In genomic region chr2:167925841-167926800, GRCm38 (mm10) we compare ENCODE assay signal across 8 mouse cellular contexts. TPM values are rescaled to one million over a fixed set of nuclear protein-coding genes. Genes with fewer than 3 reads are reported as not detected.
DNase-seq lines count a peak whose midpoint lies in the region; ATAC-seq lines count a peak whose summit lies in the region.

No protein-coding gene starts in this region.

- 74% methylated on average over 11 of the region's 11 CpGs for WGBS in heart, embryonic 10.5 days
- WGBS in lung, embryonic 16.5 days: 79% methylated on average over 11 of the region's 11 CpGs
- 70% methylated on average over 11 of the region's 11 CpGs for WGBS in liver, embryonic 11.5 days
- 86% methylated on average over 11 of the region's 11 CpGs for WGBS in stomach, embryonic 14.5 days

- peaks cover 18% of the 10 kb centered on the region for H3K4me1 ChIP-seq in heart, embryonic 10.5 days
- peaks cover 30% of the 10 kb centered on the region for H3K4me1 ChIP-seq in lung, embryonic 16.5 days (replicated peaks; ENCODE audit: control insufficient read depth, insufficient read depth, low read length)
- H3K4me1 ChIP-seq in liver, embryonic 11.5 days (replicated peaks; ENCODE audit: control insufficient read depth, insufficient read depth, low read length): peaks cover 16% of the 10 kb centered on the region; the same call in 1 of the 2 replicates
- H3K4me1 ChIP-seq in stomach, embryonic 14.5 days (ENCODE audit: control insufficient read depth, insufficient read depth, low read length): peaks cover 3% of the 10 kb centered on the region; the same call in 1 of the 2 replicates

- intact Hi-C loops in heart, postnatal 14 days (cut with DNase I): no loop called here

- H3K9ac ChIP-seq in lung, embryonic 16.5 days (ENCODE audit: low read length): no peak overlapping the region
- H3K9ac ChIP-seq in liver, embryonic 11.5 days (ENCODE audit: low read depth, low read length): no peak overlapping the region
- H3K9ac ChIP-seq in stomach, embryonic 14.5 days (replicated peaks; ENCODE audit: low read depth, low read length): no peak overlapping the region

- H3K9me3 ChIP-seq in heart, embryonic 10.5 days: no peaks in the 10 kb centered on the region
- H3K9me3 ChIP-seq in lung, embryonic 16.5 days (ENCODE audit: control insufficient read depth, low read length): no peaks in the 10 kb centered on the region
- no peaks in the 10 kb centered on the region for H3K9me3 ChIP-seq in liver, embryonic 11.5 days (ENCODE audit: control insufficient read depth, low read length)
- H3K9me3 ChIP-seq in stomach, embryonic 14.5 days (ENCODE audit: control insufficient read depth, low read depth, low read length): no peaks in the 10 kb centered on the region

- no peak overlapping the region for H3K4me2 ChIP-seq in lung, embryonic 16.5 days (ENCODE audit: low read depth, low read length)
- no peak overlapping the region for H3K4me2 ChIP-seq in liver, embryonic 11.5 days
- peak overlapping the region; percentile 62; the same call in 1 of the 2 replicates for H3K4me2 ChIP-seq in stomach, embryonic 14.5 days (replicated peaks; ENCODE audit: low read depth, low read length)

- ATAC-seq in lung, embryonic 16.5 days (ENCODE audit: low read depth): no peak
- ATAC-seq in liver, embryonic 11.5 days (replicated peaks; ENCODE audit: low FRiP score): no peak
- ATAC-seq in stomach, embryonic 14.5 days (ENCODE audit: insufficient number of reproducible peaks, insufficient read depth, low FRiP score, low read depth): no peak

- H3K27me3 ChIP-seq in heart, embryonic 10.5 days (ENCODE audit: insufficient read depth, poor library complexity, severe bottlenecking): no peaks in the 10 kb centered on the region
- H3K27me3 ChIP-seq in lung, embryonic 16.5 days (ENCODE audit: control insufficient read depth, insufficient read depth, low read depth, low read length): no peaks in the 10 kb centered on the region
- no peaks in the 10 kb centered on the region for H3K27me3 ChIP-seq in liver, embryonic 11.5 days (replicated peaks; ENCODE audit: control insufficient read depth, insufficient read depth, low read length)
- H3K27me3 ChIP-seq in stomach, embryonic 14.5 days (ENCODE audit: control insufficient read depth, insufficient read depth, low read length): no peaks in the 10 kb centered on the region

- no peaks in the 10 kb centered on the region for H3K36me3 ChIP-seq in heart, embryonic 10.5 days
- no peaks in the 10 kb centered on the region for H3K36me3 ChIP-seq in lung, embryonic 16.5 days (ENCODE audit: control insufficient read depth, insufficient read depth, low read length)
- no peaks in the 10 kb centered on the region for H3K36me3 ChIP-seq in liver, embryonic 11.5 days (ENCODE audit: control insufficient read depth, insufficient read depth, low read length)
- H3K36me3 ChIP-seq in stomach, embryonic 14.5 days (ENCODE audit: control insufficient read depth, insufficient read depth, low read length): no peaks in the 10 kb centered on the region

- H3K27ac ChIP-seq in heart, embryonic 10.5 days: peak overlapping the region; percentile 91
- peak overlapping the region; percentile 83 for H3K27ac ChIP-seq in lung, embryonic 16.5 days (ENCODE audit: low read length)
- H3K27ac ChIP-seq in liver, embryonic 11.5 days (ENCODE audit: low read depth, low read length): peak overlapping the region; percentile 15
- peak overlapping the region; percentile 66; the same call in 1 of the 2 replicates for H3K27ac ChIP-seq in stomach, embryonic 14.5 days (ENCODE audit: low read length)

- DNase-seq in heart, embryonic 10.5 days (ENCODE audit: low spot score): no peak
- DNase-seq in heart, postnatal 14 days: no peak
- DNase-seq in lung, postnatal 14 days: no peak
- no peak for DNase-seq in liver, embryonic 11.5 days (ENCODE audit: low spot score)
- DNase-seq in thymus, postnatal 0 days (ENCODE audit: low spot score): no peak
- no peak for DNase-seq in adrenal gland, postnatal 4 days (ENCODE audit: low spot score in 2 of 2)

- no peak overlapping the region for H3K4me3 ChIP-seq in heart, embryonic 10.5 days
- H3K4me3 ChIP-seq in lung, embryonic 16.5 days (ENCODE audit: low read length): no peak overlapping the region
- H3K4me3 ChIP-seq in liver, embryonic 11.5 days (ENCODE audit: low read depth, low read length): no peak overlapping the region
- H3K4me3 ChIP-seq in stomach, embryonic 14.5 days (ENCODE audit: low read depth, low read length): no peak overlapping the region

RNA-seq across cellular contexts. Expression of gene Ptpn1, which starts 5.7 kb away (rescaled TPM):
- 45.3 and 58.3 TPM in 2 replicates for polyA plus RNA-seq in heart, embryonic 10.5 days (2016; fragmentation: Nextera tagmentation; extraction: Ambion mirVana)
- total RNA-seq in heart, postnatal 14 days (2021): 10 to 100 TPM; 24.0 to 27.8 TPM
- polyA plus RNA-seq in lung, embryonic 16.5 days (2015; fragmentation: Nextera tagmentation; extraction: Ambion mirVana): 56.3 and 73.3 TPM in 2 replicates
- polyA plus RNA-seq in liver, embryonic 11.5 days (2014; fragmentation: Nextera tagmentation; extraction: Ambion mirVana): 50.7 and 53.6 TPM in 2 replicates
- polyA plus RNA-seq in stomach, embryonic 14.5 days (2014; fragmentation: Nextera tagmentation; extraction: Ambion mirVana): 41.0 and 42.7 TPM in 2 replicates
- 102 and 110 TPM in 2 replicates for polyA plus RNA-seq in thymus, postnatal 0 days (2015; fragmentation: Nextera tagmentation; extraction: Ambion mirVana)
- total RNA-seq in adrenal gland, postnatal 4 days (2021): 10 to 100 TPM; 49.4 to 58.7 TPM

Comparison
In these comparisons a context has a peak if more than half of its experiments do, and no peak if none do; other contexts are left out.
1. H3K27ac ChIP-seq: peak in every context shown above with its lines; median percentile 91 in heart, embryonic 10.5 days; 83 in lung, embryonic 16.5 days; 66 in stomach, embryonic 14.5 days; 15 in liver, embryonic 11.5 days.